Mouse (Mus musculus): Measurements from ENCODE around the gene Ftl1. TPM values are rescaled to one million over a fixed set of nuclear protein-coding genes. Genes with fewer than 3 reads are reported as not detected.
A peak's percentile ranks its signal among the peaks of the same experiment; 100 is the strongest.

The Ftl1 gene
- polyA plus RNA-seq, 1 experiment from 2014 or later, result 6,674 TPM

DNA sequence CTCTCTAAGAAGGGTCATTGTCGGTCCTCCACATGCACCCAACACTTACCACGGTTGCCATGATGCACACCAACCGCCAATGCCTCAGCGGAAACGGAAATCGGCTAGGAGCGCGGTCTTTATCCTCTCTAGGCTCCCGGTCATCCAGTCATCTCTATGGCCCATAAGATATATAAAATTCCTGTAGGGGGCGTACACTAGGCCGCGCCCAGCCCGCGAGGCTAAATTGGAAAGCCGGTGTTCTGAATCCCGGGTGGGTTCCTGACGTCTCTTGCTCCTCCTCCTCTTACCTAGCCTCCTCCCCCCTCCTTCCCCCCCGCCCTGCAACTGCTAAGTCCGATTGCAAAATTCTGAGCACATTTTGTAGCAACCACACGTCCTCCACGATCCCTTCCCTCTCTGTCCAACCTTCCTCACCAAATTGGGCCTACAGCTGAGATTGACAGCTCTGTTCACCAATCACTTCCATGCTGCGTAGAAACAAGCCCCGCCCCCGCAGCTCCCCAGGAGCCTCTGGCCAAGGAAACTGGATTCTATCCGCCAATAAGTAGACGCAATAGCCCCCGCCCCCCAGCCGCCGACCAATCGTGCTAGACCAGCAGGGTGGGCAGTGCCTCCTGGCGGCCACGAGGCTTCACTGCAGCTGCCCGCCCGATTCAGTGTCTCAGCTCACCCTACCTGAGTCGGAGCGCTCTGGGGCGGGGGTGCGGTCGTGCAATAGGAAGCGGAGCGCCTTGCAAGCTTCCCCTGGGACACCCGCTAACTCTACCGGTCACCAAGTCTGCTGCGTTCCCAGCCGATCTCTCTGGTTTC, 25.3 kb downstream of the Ftl1 start, which contains the start of gene Gys1:
Gene Gys1 (plus strand): TSS at position 642 of the 813 bp plus-strand sequence.
- peak within 1 kb of the TSS; percentile 99 for H3K4me2 ChIP-seq (ENCODE audit: low read length)
- H3K27me3 ChIP-seq (ENCODE audit: insufficient read depth, low read length), result no peaks in the 10 kb centered on the region
- H3K27ac ChIP-seq, result peak within 1 kb of the TSS; percentile 88
- 0 out of 2 replicates have a peak, but pooled peaks cover 6% of the 10 kb centered on the region for H3K36me3 ChIP-seq (ENCODE audit: insufficient read depth, low read length)
- peak; percentile 100 for DNase-seq (ENCODE audit: low spot score)
- under 1% methylated on average over 45 of the region's 45 CpGs for WGBS
- H3K4me3 ChIP-seq (replicated peaks; ENCODE audit: low read depth, low read length), result peak within 1 kb of the TSS; percentile 69
- ATAC-seq (replicated peaks; ENCODE audit: low FRiP score, low read depth), result peak; percentile 95
- no peaks in the 10 kb centered on the region for H3K9me3 ChIP-seq (replicated peaks; ENCODE audit: low read length)
- peak within 1 kb of the TSS; percentile 80 for H3K9ac ChIP-seq (ENCODE audit: low read depth, low read length)
- peaks cover 30% of the 10 kb centered on the region for H3K4me1 ChIP-seq (replicated peaks; ENCODE audit: insufficient read depth, low read length)
- peak; percentile 95 for TF ChIP-seq CTCF (IDR thresholded peaks at IDR 0.05; ENCODE audit: low read depth)

DNA sequence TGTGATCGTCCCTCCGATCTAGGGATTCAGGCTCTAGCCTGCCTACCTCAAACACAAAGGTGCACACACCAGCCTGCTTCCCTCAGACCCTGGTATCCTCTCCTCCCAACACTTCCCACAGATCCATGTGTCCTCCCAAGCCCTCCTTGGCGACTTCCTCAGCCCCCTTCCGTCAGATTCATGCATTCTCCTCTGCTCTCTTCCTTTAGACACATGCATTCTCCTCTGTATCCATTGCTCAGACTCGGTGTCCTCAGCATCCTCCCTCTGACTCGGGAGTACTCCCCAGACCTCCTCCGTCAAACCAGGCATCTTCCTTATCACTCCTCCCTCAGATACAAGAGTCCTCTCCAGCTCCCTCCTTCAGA, 25.9 kb downstream of the Ftl1 start:
- Histone ChIP-seq H3K9me3 (replicated peaks; ENCODE audit: low read length) (no peaks in the 10 kb centered on the region), H3K4me3 (replicated peaks; ENCODE audit: low read depth, low read length) (peak overlapping the region; percentile 69), H3K27me3 (ENCODE audit: insufficient read depth, low read length) (no peaks in the 10 kb centered on the region), H3K4me1 (replicated peaks; ENCODE audit: insufficient read depth, low read length) (peaks cover 30% of the 10 kb centered on the region), H3K9ac (ENCODE audit: low read depth, low read length) (peak overlapping the region; percentile 80), H3K27ac (peak overlapping the region; percentile 88), H3K36me3 (ENCODE audit: insufficient read depth, low read length) (0 out of 2 replicates have a peak, but pooled peaks cover 6% of the 10 kb centered on the region), H3K4me2 (ENCODE audit: low read length) (peak overlapping the region; percentile 99)
- no peak for DNase-seq (ENCODE audit: low spot score)
- ATAC-seq (replicated peaks; ENCODE audit: low FRiP score, low read depth), result no peak
- no peak for TF ChIP-seq CTCF (IDR thresholded peaks at IDR 0.05; ENCODE audit: low read depth)
- 1% methylated on average over 7 of the region's 7 CpGs for whole genome bisulfite sequencing

DNA sequence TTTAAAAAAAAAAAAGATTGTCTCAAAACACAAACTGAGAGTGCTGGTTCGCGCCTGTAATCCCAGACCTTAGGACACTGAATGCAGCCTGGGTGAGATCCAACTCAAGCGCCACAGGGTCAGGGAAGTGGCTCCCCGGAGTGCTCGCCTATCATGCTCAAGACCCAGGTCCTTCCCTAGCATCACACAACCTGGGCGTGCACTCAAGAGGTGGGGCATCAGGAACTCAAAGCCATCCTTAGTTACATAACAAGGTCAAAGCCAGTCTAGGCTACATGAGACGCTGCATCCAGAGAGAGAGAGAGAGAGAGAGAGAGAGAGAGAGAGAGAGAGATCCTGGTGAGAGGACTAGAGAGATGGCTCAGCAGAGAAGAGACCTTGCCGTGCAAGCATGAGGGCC, 33.1 kb downstream of the Ftl1 start:
- no peak overlapping the region for H3K4me3 ChIP-seq (replicated peaks; ENCODE audit: low read depth, low read length)
- H3K36me3 ChIP-seq (ENCODE audit: insufficient read depth, low read length), result peaks cover 65% of the 10 kb centered on the region
- H3K27ac ChIP-seq, result no peak overlapping the region
- no peak for DNase-seq (ENCODE audit: low spot score)
- no peak overlapping the region for H3K4me2 ChIP-seq (ENCODE audit: low read length)
- 88% methylated on average over 8 of the region's 8 CpGs for WGBS
- no peak overlapping the region for H3K9ac ChIP-seq (ENCODE audit: low read depth, low read length)
- H3K27me3 ChIP-seq (ENCODE audit: insufficient read depth, low read length), result no peaks in the 10 kb centered on the region
- H3K4me1 ChIP-seq (replicated peaks; ENCODE audit: insufficient read depth, low read length), result no peaks in the 10 kb centered on the region
- no peak for TF ChIP-seq CTCF (IDR thresholded peaks at IDR 0.05; ENCODE audit: low read depth)
- H3K9me3 ChIP-seq (replicated peaks; ENCODE audit: low read length), result no peaks in the 10 kb centered on the region
- no peak for ATAC-seq (replicated peaks; ENCODE audit: low FRiP score, low read depth)

DNA sequence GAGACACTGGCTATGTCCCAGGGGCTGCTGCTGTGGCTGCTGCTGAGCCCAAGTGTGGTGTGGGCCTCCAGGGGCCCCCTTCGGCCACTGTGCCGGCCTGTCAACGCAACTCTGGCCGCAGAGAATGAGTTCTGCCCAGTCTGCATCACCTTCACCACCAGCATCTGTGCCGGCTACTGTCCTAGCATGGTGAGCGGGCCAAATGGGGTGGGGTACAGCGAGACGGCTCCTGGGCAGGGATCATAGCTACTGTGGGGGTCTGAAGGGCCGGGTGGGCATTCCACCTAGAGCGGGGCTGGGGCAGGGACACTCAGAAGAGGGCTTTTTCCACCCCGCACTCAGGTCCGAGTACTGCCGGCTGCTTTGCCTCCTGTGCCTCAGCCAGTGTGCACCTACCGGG, 38.5 kb downstream of the Ftl1 start:
- Histone ChIP-seq H3K4me3 (replicated peaks; ENCODE audit: low read depth, low read length) (no peak overlapping the region), H3K27me3 (ENCODE audit: insufficient read depth, low read length) (peaks cover 6% of the 10 kb centered on the region; the same call in 1 of the 2 replicates), H3K9ac (ENCODE audit: low read depth, low read length) (no peak overlapping the region), H3K4me1 (replicated peaks; ENCODE audit: insufficient read depth, low read length) (no peaks in the 10 kb centered on the region; the same call in 1 of the 2 replicates), H3K4me2 (ENCODE audit: low read length) (no peak overlapping the region), H3K27ac (no peak overlapping the region), H3K36me3 (ENCODE audit: insufficient read depth, low read length) (peaks cover 42% of the 10 kb centered on the region), H3K9me3 (replicated peaks; ENCODE audit: low read length) (no peaks in the 10 kb centered on the region)
- TF ChIP-seq CTCF (IDR thresholded peaks at IDR 0.05; ENCODE audit: low read depth), result no peak
- WGBS, result 88% methylated on average over 14 of the region's 14 CpGs
- DNase-seq (ENCODE audit: low spot score) (no peak), ATAC-seq (replicated peaks; ENCODE audit: low FRiP score, low read depth) (no peak)

DNA sequence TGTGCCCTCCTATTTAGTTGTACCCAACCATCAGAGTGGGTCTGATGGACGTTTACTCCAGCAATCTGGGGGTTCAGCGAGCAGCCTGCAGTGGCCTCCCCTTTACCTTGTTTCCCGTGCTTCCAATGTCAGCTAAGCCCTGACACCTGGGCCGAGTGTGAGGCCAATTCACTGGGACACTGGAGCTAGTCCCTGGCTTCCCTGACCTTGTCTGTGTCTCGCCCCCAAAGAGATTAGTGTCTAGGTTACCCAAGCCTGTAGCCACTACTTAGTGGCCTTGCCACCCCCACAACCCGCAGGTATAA, 39.1 kb downstream of the Ftl1 start, which contains the start of gene Lhb:
Gene Lhb (plus strand): TSS at position 206 of the 305 bp plus-strand sequence.
- Histone ChIP-seq H3K4me1 (replicated peaks; ENCODE audit: insufficient read depth, low read length) (no peaks in the 10 kb centered on the region; the same call in none of the 2 replicates), H3K36me3 (ENCODE audit: insufficient read depth, low read length) (peaks cover 42% of the 10 kb centered on the region), H3K27ac (no peak within 1 kb of the TSS), H3K27me3 (ENCODE audit: insufficient read depth, low read length) (peaks cover 12% of the 10 kb centered on the region), H3K4me3 (replicated peaks; ENCODE audit: low read depth, low read length) (no peak within 1 kb of the TSS), H3K9ac (ENCODE audit: low read depth, low read length) (no peak within 1 kb of the TSS), H3K4me2 (ENCODE audit: low read length) (no peak within 1 kb of the TSS), H3K9me3 (replicated peaks; ENCODE audit: low read length) (no peaks in the 10 kb centered on the region)
- TF ChIP-seq CTCF (IDR thresholded peaks at IDR 0.05; ENCODE audit: low read depth), result no peak
- no peak for ATAC-seq (replicated peaks; ENCODE audit: low FRiP score, low read depth)
- no peak for DNase-seq (ENCODE audit: low spot score)
- WGBS, result 52% methylated on average over 6 of the region's 6 CpGs

DNA sequence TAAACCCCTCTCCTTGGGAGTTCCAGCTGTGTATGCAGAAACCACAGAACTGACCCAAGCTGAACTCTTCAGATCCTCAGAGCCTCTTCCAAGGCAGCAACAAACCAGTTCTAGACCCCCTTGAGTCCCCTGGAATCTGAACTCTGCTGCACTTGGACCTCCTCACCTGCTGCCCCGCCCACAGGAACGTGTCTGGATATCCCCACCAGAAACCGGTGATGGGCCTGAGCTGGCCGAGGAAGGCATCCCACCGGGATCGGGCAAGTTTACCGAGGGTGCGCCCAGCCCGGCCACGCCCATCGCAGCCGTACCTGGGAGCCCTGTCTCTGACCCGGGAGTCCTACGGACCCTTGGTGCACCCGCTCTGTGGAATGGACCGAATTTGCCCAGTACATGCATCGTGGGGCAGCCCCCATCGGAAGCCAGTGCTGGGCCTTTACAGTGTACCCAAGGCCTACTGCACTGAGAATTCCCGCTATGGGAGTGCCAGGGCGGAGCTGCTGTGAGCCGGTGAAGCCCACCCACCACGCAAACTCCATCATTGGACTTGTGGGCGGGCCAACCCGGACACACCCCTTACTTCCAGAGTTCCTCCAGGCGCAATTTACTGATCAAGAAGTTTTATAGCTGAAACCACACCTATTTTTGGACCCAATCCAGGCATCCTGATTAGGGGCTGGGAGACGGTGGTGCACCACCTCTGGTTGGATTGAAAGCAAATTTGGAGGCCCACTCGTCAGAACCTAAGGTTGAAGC, 39.6 kb downstream of the Ftl1 start:
- WGBS, result 17% methylated on average over 27 of the region's 27 CpGs
- no peak overlapping the region for H3K9ac ChIP-seq (ENCODE audit: low read depth, low read length)
- peaks cover 38% of the 10 kb centered on the region for H3K36me3 ChIP-seq (ENCODE audit: insufficient read depth, low read length)
- H3K4me3 ChIP-seq (replicated peaks; ENCODE audit: low read depth, low read length), result no peak overlapping the region
- H3K27ac ChIP-seq, result no peak overlapping the region
- DNase-seq (ENCODE audit: low spot score), result no peak
- H3K9me3 ChIP-seq (replicated peaks; ENCODE audit: low read length), result no peaks in the 10 kb centered on the region
- ATAC-seq (replicated peaks; ENCODE audit: low FRiP score, low read depth), result no peak
- H3K27me3 ChIP-seq (ENCODE audit: insufficient read depth, low read length), result peaks cover 17% of the 10 kb centered on the region
- no peaks in the 10 kb centered on the region; the same call in none of the 2 replicates for H3K4me1 ChIP-seq (replicated peaks; ENCODE audit: insufficient read depth, low read length)
- TF ChIP-seq CTCF (IDR thresholded peaks at IDR 0.05; ENCODE audit: low read depth), result no peak
- no peak overlapping the region for H3K4me2 ChIP-seq (ENCODE audit: low read length)

Measured in kidney, postnatal 0 days (tissue).